Mouse (Mus musculus) neural tube, embryonic 11.5 days (tissue): ENCODE measurements around the gene Ascl2. TPM values are rescaled to one million over a fixed set of nuclear protein-coding genes. Genes with fewer than 3 reads are reported as not detected.

Experiments used
- ATAC-seq: fragments of 200-750 bp; cut with Nextera tagmentation; 2 replicates; pipeline ENCODE4 v1.8.0; 2017; ENCODE audit warnings: moderate number of reproducible peaks, mild to moderate bottlenecking, moderate TSS enrichment, moderate library complexity; ENCODE audit not compliant: insufficient read depth, low FRiP score, low TSS enrichment
- DNase-seq: peaks from one replicate; pipeline ENCODE4 v3.0.0-alpha.2; 2015; ENCODE audit warnings: low spot score
- H3K27ac ChIP-seq: fragments of 300-500 bp; sonication (generic); 2 replicates; pipeline ENCODE4 v1.5.1; 2014; ENCODE audit warnings: low read depth, mild to moderate bottlenecking, low read length
- H3K27me3 ChIP-seq: fragments of 300-500 bp; sonication (generic); 2 replicates; pipeline ENCODE4 v1.6.1; 2014; ENCODE audit warnings: mild to moderate bottlenecking, low read length, mixed read lengths; ENCODE audit not compliant: control insufficient read depth, insufficient read depth
- H3K36me3 ChIP-seq: fragments of 300-500 bp; sonication (generic); 2 replicates; pipeline ENCODE4 v1.6.1; 2014; ENCODE audit warnings: mild to moderate bottlenecking, low read length, moderate library complexity, mixed read lengths; ENCODE audit not compliant: control insufficient read depth, insufficient read depth
- H3K4me1 ChIP-seq: fragments of 300-500 bp; sonication (generic); 2 replicates; pipeline ENCODE4 v1.6.1; 2014; ENCODE audit warnings: low read length, mixed read lengths; ENCODE audit not compliant: control insufficient read depth, insufficient read depth
- H3K4me2 ChIP-seq: fragments of 300-500 bp; sonication (generic); 2 replicates; pipeline ENCODE4 v1.6.1; 2014; ENCODE audit warnings: low read depth, mild to moderate bottlenecking, moderate library complexity
- H3K4me3 ChIP-seq: fragments of 300-500 bp; sonication (generic); 2 replicates; pipeline ENCODE4 v1.5.1; 2014; ENCODE audit warnings: low read depth, low read length
- H3K9ac ChIP-seq: fragments of 300-500 bp; sonication (generic); 2 replicates; pipeline ENCODE4 v1.6.1; 2014; ENCODE audit warnings: mild to moderate bottlenecking, low read length
- H3K9me3 ChIP-seq: fragments of 300-500 bp; sonication (generic); 2 replicates; pipeline ENCODE4 v1.6.1; 2016; ENCODE audit warnings: low read length; ENCODE audit not compliant: control insufficient read depth
- WGBS: fragments of 180-500 bp; shearing (Covaris S2); extraction: QIAGEN DNeasy Blood & Tissue Kit; methylation state at CpG from one replicate; pipeline ENCODE4 v1.1.7; 2014; 5-methylcytosine and 5-hydroxymethylcytosine counted together
- polyA plus RNA-seq: library from polyadenylated mRNA; unstranded; fragments of >200 nt; fragmentation: Nextera tagmentation; extraction: Ambion mirVana; gene quantifications from 2 replicates; pipeline ENCODE4 v1.2.1, GENCODE M21; 2014

Ascl2 gene
- polyA plus RNA-seq, 1 experiment from 2014 or later = 0.66 TPM

DNA sequence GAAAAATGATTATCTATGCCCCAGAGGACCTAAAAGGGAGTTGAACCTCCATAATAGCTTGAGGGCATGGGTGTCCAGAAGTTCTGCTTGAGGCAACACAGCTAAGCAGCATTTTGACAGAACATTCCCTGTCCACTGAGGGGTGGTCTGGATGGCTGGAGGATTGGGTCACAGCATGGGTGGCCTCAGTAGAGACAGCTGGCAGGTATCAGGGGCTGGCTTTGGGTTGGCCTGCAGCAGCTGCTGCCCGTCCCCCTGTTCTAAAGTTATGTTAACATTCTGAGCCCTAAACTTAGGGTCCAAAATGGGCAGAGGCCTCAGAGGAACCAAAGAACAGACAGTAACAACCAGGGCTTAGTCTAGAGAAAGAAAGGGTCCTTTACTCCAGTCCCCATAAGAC is 42.2 kb upstream of the Ascl2 start:
- no peak overlapping the region for H3K4me3 ChIP-seq
- H3K27me3 ChIP-seq = no peaks in the 10 kb centered on the region
- ATAC-seq (no peak), DNase-seq (no peak)
- H3K4me1 ChIP-seq = 0 out of 2 replicates have a peak, but pooled peaks cover 5% of the 10 kb centered on the region
- no peak overlapping the region for H3K9ac ChIP-seq
- no peaks in the 10 kb centered on the region for H3K9me3 ChIP-seq
- no peak overlapping the region for H3K4me2 ChIP-seq
- WGBS = 92% methylated on average over 1 of the region's 1 CpGs
- no peak overlapping the region for H3K27ac ChIP-seq
- no peaks in the 10 kb centered on the region for H3K36me3 ChIP-seq

DNA sequence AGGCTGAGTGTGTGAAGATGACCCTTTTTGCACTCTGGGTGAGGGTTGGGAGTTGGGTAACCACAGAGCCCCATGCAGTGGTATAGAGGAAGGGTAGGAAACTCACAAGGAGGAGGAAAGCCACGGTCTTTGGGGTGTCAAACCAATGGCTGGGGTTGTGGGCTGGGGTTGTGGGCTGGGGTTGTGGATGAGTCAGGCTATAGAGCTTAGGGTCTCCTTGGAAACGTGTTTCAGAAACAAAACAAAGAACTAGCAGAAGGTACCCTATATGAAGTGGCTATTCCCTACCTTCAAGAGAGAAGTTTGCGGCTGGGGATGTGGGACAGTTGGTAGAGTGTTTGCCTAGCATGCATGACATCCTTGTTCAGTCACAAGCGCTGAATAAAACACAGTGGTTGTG is 40.9 kb upstream of the Ascl2 start:
- DNase-seq = peak; percentile 6
- Histone ChIP-seq H3K4me1 (0 out of 2 replicates have a peak, but pooled peaks cover 5% of the 10 kb centered on the region), H3K4me3 (no peak overlapping the region), H3K4me2 (no peak overlapping the region), H3K27me3 (no peaks in the 10 kb centered on the region), H3K27ac (no peak overlapping the region), H3K9me3 (no peaks in the 10 kb centered on the region), H3K9ac (no peak overlapping the region), H3K36me3 (no peaks in the 10 kb centered on the region)
- ATAC-seq = no peak
- 89% methylated on average over 4 of the region's 4 CpGs for WGBS

- no peak overlapping the region for H3K4me2 ChIP-seq
- H3K4me3 ChIP-seq = no peak overlapping the region
- H3K27me3 ChIP-seq = no peaks in the 10 kb centered on the region
- H3K36me3 ChIP-seq = no peaks in the 10 kb centered on the region
- no peak for ATAC-seq
- H3K9ac ChIP-seq = no peak overlapping the region
- 0 out of 2 replicates have a peak, but pooled peaks cover 5% of the 10 kb centered on the region for H3K4me1 ChIP-seq
- no peaks in the 10 kb centered on the region for H3K9me3 ChIP-seq
- H3K27ac ChIP-seq = peak overlapping the region; percentile 44; the same call in 1 of the 2 replicates
- WGBS = 45% methylated on average over 3 of the region's 4 CpGs
- DNase-seq = peak; percentile 56
Observed at GRCm38 (mm10) chr7:143008996-143009665, 40.1 kb upstream of the Ascl2 start.

DNA sequence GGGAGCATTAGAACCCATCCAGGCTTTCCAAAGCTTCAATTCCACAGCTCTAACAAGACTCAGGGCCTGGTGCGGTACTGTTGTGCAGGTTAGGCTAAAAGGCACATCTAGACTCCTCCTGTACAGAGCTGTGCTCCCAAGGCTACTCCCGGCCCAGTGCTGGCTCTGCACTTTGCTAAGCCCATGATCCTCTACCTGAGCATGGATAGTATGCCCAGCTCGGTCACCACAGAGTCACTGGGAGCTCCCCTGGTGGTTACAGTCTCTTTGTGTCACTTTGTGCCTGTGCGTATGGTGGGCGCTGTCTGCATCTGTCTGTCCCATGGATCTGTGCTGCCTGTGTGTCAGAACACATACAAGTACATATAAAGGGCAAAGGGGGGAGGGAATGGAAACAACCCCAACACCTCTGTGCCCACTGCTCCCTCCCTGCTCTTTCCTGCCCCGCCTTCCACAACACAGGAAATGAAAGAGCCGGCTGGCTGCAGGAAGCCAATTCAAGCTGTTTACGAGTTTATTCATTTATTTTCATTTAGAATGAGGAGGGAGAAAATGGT is 39.4 kb upstream of the Ascl2 start:
- DNase-seq (no peak), ATAC-seq (peak; percentile 33; the same call in 1 of the 2 replicates)
- 0 out of 2 replicates have a peak, but pooled peaks cover 5% of the 10 kb centered on the region for H3K4me1 ChIP-seq
- H3K9ac ChIP-seq = no peak overlapping the region
- 0 out of 2 replicates have a peak overlapping the region, but pooled peaks have one; percentile 2 for H3K4me2 ChIP-seq
- H3K9me3 ChIP-seq = no peaks in the 10 kb centered on the region
- no peaks in the 10 kb centered on the region for H3K36me3 ChIP-seq
- H3K27me3 ChIP-seq = no peaks in the 10 kb centered on the region
- 57% methylated on average over 8 of the region's 8 CpGs for WGBS
- H3K27ac ChIP-seq = peak overlapping the region; percentile 65
- H3K4me3 ChIP-seq = no peak overlapping the region

- H3K4me3 ChIP-seq = no peak overlapping the region
- DNase-seq (peak; percentile 91), ATAC-seq (peak; percentile 78)
- H3K27ac ChIP-seq = peak overlapping the region; percentile 65
- no peaks in the 10 kb centered on the region for H3K9me3 ChIP-seq
- H3K4me1 ChIP-seq = 0 out of 2 replicates have a peak, but pooled peaks cover 5% of the 10 kb centered on the region
- 42% methylated on average over 17 of the region's 17 CpGs for WGBS
- H3K27me3 ChIP-seq = no peaks in the 10 kb centered on the region
- no peaks in the 10 kb centered on the region for H3K36me3 ChIP-seq
- H3K9ac ChIP-seq = peak overlapping the region; percentile 24; the same call in 1 of the 2 replicates
- peak overlapping the region; percentile 14 for H3K4me2 ChIP-seq
Observed at GRCm38 (mm10) chr7:143007599-143008369, 38.7 kb upstream of the Ascl2 start.

- peak; percentile 9 for DNase-seq
Observed at GRCm38 (mm10) chr7:143006756-143007598, 37.9 kb upstream of the Ascl2 start.

GRCm38 (mm10) chr7:143006097-143006755 is 37.2 kb upstream of the Ascl2 start:
- no peak overlapping the region for H3K4me2 ChIP-seq
- ATAC-seq = no peak
- peak; percentile 8 for DNase-seq
- no peaks in the 10 kb centered on the region for H3K27me3 ChIP-seq
- no peaks in the 10 kb centered on the region for H3K9me3 ChIP-seq
- H3K36me3 ChIP-seq = no peaks in the 10 kb centered on the region
- no peak overlapping the region for H3K4me3 ChIP-seq
- 93% methylated on average over 2 of the region's 2 CpGs for whole genome bisulfite sequencing
- H3K27ac ChIP-seq = no peak overlapping the region
- H3K4me1 ChIP-seq = no peaks in the 10 kb centered on the region
- peak overlapping the region; percentile 26; the same call in 1 of the 2 replicates for H3K9ac ChIP-seq

More at GRCm38 (mm10) chr7:143006756-143007598, 37.9 kb upstream of the Ascl2 start:
- Histone ChIP-seq H3K4me1 (0 out of 2 replicates have a peak, but pooled peaks cover under 1% of the 10 kb centered on the region), H3K27ac (no peak overlapping the region), H3K4me2 (peak overlapping the region; percentile 14; the same call in 1 of the 2 replicates), H3K9me3 (no peaks in the 10 kb centered on the region), H3K4me3 (no peak overlapping the region), H3K9ac (no peak overlapping the region; the same call in 1 of the 2 replicates), H3K27me3 (no peaks in the 10 kb centered on the region), H3K36me3 (no peaks in the 10 kb centered on the region)
- WGBS = 94% methylated on average over 8 of the region's 8 CpGs
- ATAC-seq = no peak
